Mouse (Mus musculus) layer of hippocampus, postnatal 25 days (tissue): ENCODE measurements around the gene Nbea. TPM values are rescaled to one million over a fixed set of nuclear protein-coding genes. Genes with fewer than 3 reads are reported as not detected.

ENCODE experiments used
- DNase-seq, 2 experiments: peaks; one replicate each; pipeline ENCODE4 v3.0.0; 2022; ENCODE audit warnings: mixed read lengths in 2 of 2, low spot score in 1 of 2; ENCODE audit errors: extremely low spot score in 1 of 2
- total RNA-seq, 2 experiments: library from RNA; stranded (reverse); gene quantifications; 2 replicates each; pipeline ENCODE4 v1.2.3; 2021

Gene Nbea
- total RNA-seq, 2 experiments from 2014 or later: 201 to 227 TPM

GRCm38 (mm10) chr3:55837188-55837587 lies 346.3 kb downstream of the Nbea start:
- no peak for DNase-seq

- DNase-seq: no peak
These were observed 348.3 kb downstream of the Nbea start for GRCm38 (mm10) chr3:55835207-55835606.

GRCm38 (mm10) chr3:55830226-55830625 lies 353.3 kb downstream of the Nbea start:
- no peak for DNase-seq

GRCm38 (mm10) chr3:55828481-55829256 lies 354.8 kb downstream of the Nbea start:
- no peak for DNase-seq

- DNase-seq: no peak
These were observed 358.6 kb downstream of the Nbea start for GRCm38 (mm10) chr3:55824864-55825263.

GRCm38 (mm10) chr3:55819598-55819997 lies 363.9 kb downstream of the Nbea start:
- DNase-seq: no peak

- DNase-seq: no peak
These were observed 365.4 kb downstream of the Nbea start for GRCm38 (mm10) chr3:55818082-55818481.

GRCm38 (mm10) chr3:55816638-55817375 lies 366.7 kb downstream of the Nbea start:
- no peak for DNase-seq

GRCm38 (mm10) chr3:55816096-55816495 lies 367.4 kb downstream of the Nbea start:
- DNase-seq: no peak

GRCm38 (mm10) chr3:55814993-55815625 lies 368.4 kb downstream of the Nbea start:
- DNase-seq: no peak

GRCm38 (mm10) chr3:55794768-55795167 lies 388.7 kb downstream of the Nbea start:
- DNase-seq: no peak

- DNase-seq: peak in 1 of 2 experiments; percentile 40
These were observed 389.5 kb downstream of the Nbea start for GRCm38 (mm10) chr3:55793842-55794575.

- no peak for DNase-seq
These were observed 391.2 kb downstream of the Nbea start for GRCm38 (mm10) chr3:55792251-55792650.

GRCm38 (mm10) chr3:55790609-55791008 lies 392.9 kb downstream of the Nbea start:
- DNase-seq: no peak

GRCm38 (mm10) chr3:55789856-55790255 lies 393.6 kb downstream of the Nbea start:
- DNase-seq: no peak

GRCm38 (mm10) chr3:55788621-55789201 lies 394.8 kb downstream of the Nbea start:
- DNase-seq: no peak

GRCm38 (mm10) chr3:55788214-55788586 lies 395.3 kb downstream of the Nbea start:
- DNase-seq: no peak

- no peak for DNase-seq
These were observed 395.9 kb downstream of the Nbea start for GRCm38 (mm10) chr3:55787487-55788213.

- no peak for DNase-seq
These were observed 396.5 kb downstream of the Nbea start for GRCm38 (mm10) chr3:55786835-55787486.
